Mouse (Mus musculus) lung, postnatal 0 days (tissue): ENCODE results near the gene Epp13. TPM values are rescaled to one million over a fixed set of nuclear protein-coding genes. Genes with fewer than 3 reads are reported as not detected.
"Not testable (repeated sequence)": the region's sequence is repeated elsewhere in the genome, so short reads cannot be mapped to it uniquely, and the experiment has no call there.

Experiments used
- ATAC-seq: fragments of 200-750 bp; cut with Nextera tagmentation; 2 replicates; pipeline ENCODE4 v1.8.0; 2017; ENCODE audit warnings: moderate library complexity
- DNase-seq: peaks from one replicate; pipeline ENCODE4 v3.0.0-alpha.2; 2016; ENCODE audit warnings: low spot score
- H3K27ac ChIP-seq: fragments of 300-500 bp; sonication (generic); 2 replicates; pipeline ENCODE4 v1.5.1; 2014; ENCODE audit warnings: antibody characterized with exemption, mild to moderate bottlenecking, low read length, mixed read lengths
- H3K27me3 ChIP-seq: fragments of 300-500 bp; sonication (generic); replicated peaks from 2 replicates; pipeline ENCODE4 v1.6.1; 2014; ENCODE audit warnings: low read length, mixed read lengths; ENCODE audit not compliant: insufficient read depth
- H3K36me3 ChIP-seq: fragments of 300-500 bp; sonication (generic); 2 replicates; pipeline ENCODE4 v1.6.1; 2014; ENCODE audit warnings: low read length, mixed read lengths; ENCODE audit not compliant: insufficient read depth
- H3K4me1 ChIP-seq: fragments of 300-500 bp; sonication (generic); 2 replicates; pipeline ENCODE4 v1.6.1; 2014; ENCODE audit warnings: antibody characterized with exemption, low read depth, low read length, mixed read lengths; ENCODE audit not compliant: insufficient read depth
- H3K4me2 ChIP-seq: fragments of 300-500 bp; sonication (generic); replicated peaks from 2 replicates; pipeline ENCODE4 v1.6.1; 2014; ENCODE audit warnings: low read depth, mild to moderate bottlenecking, low read length, moderate library complexity, mixed read lengths
- H3K4me3 ChIP-seq: fragments of 300-500 bp; sonication (generic); 2 replicates; pipeline ENCODE4 v1.5.1; 2014; ENCODE audit warnings: low read depth, low read length
- H3K9ac ChIP-seq: fragments of 300-500 bp; sonication (generic); replicated peaks from 2 replicates; pipeline ENCODE4 v1.6.1; 2014; ENCODE audit warnings: low read depth, mild to moderate bottlenecking
- H3K9me3 ChIP-seq: fragments of 300-500 bp; sonication (generic); 2 replicates; pipeline ENCODE4 v1.6.1; 2016; ENCODE audit warnings: low read length, mixed read lengths
- CTCF ChIP-seq: IDR thresholded peaks from 2 replicates; pipeline ENCODE4 v1.5.1; 2016; ENCODE audit warnings: antibody characterized with exemption, mild to moderate bottlenecking
- EP300 ChIP-seq: IDR thresholded peaks from 2 replicates; pipeline ENCODE4 v1.6.1; 2016; ENCODE audit warnings: antibody characterized with exemption, mild to moderate bottlenecking, control low read depth
- WGBS: fragments of 180-500 bp; shearing (Covaris S2); extraction: QIAGEN DNeasy Blood & Tissue Kit; methylation state at CpG from one replicate; pipeline ENCODE4 v1.1.7; 2014; 5-methylcytosine and 5-hydroxymethylcytosine counted together
- polyA plus RNA-seq: library from polyadenylated mRNA; unstranded; fragments of >200 nt; fragmentation: Nextera tagmentation; extraction: Ambion mirVana; gene quantifications from 2 replicates; pipeline ENCODE4 v1.2.1, GENCODE M21; 2015

The Epp13 gene
- polyA plus RNA-seq, result not detected in 2 replicates

DNA sequence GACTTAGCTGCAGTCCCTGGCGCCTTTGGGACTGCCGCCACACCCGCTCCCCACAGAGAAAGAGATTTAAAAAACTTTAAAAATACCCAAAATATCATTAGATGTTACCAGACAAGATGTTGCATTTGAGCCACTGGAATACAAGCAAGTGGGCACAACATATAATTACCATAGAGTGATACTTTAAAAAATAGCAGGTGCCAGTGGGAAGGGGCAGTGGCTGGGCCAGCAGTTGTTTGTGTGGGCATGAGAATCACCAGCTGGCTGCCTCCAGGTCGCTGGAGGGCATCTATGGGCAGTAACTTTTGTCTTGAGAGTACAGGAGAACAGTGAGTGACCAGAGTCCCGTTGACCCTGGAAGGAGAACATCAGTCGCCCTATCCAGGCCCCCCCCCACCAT lies at the start of gene Epp13:
Gene Epp13 (plus strand): TSS at position 301 of the 400 bp plus-strand sequence.
- Histone ChIP-seq H3K9me3 (no peaks in the 10 kb centered on the region), H3K27ac (no peak within 1 kb of the TSS), H3K4me2 (no peak within 1 kb of the TSS), H3K27me3 (no peaks in the 10 kb centered on the region), H3K36me3 (no peaks in the 10 kb centered on the region), H3K4me3 (no peak within 1 kb of the TSS), H3K4me1 (no peaks in the 10 kb centered on the region), H3K9ac (no peak within 1 kb of the TSS)
- 75% methylated on average over 6 of the region's 6 CpGs for WGBS
- ATAC-seq (no peak), DNase-seq (no peak)
- TF ChIP-seq CTCF (no peak), EP300 (no peak)

DNA sequence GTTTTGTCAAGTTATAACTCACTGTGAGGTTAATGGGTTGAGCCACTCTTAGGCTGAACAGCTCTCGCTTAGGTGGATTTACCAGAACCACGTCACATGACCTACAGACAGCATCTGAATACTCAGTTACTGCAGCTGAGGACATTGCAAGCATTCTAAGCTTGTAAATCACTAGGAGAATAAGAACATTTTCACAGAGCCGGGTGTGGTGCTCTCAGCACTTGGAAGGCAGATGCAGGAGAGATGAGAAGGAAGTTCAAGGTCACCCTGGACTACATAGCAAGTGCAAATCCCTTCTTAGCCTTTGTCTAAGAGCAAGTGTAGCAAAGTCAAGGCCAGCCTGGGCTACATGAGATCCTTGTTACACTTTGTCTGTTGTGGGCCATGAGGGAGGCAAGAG lies 48.3 kb upstream of the Epp13 start:
- Histone ChIP-seq H3K9ac (no peak overlapping the region), H3K9me3 (no peaks in the 10 kb centered on the region), H3K27me3 (no peaks in the 10 kb centered on the region), H3K4me1 (no peaks in the 10 kb centered on the region), H3K36me3 (no peaks in the 10 kb centered on the region), H3K4me3 (no peak overlapping the region), H3K27ac (no peak overlapping the region), H3K4me2 (no peak overlapping the region)
- ATAC-seq (no peak), DNase-seq (no peak)
- TF ChIP-seq CTCF (no peak), EP300 (no peak)
- 71% methylated on average over 3 of the region's 3 CpGs for WGBS

DNA sequence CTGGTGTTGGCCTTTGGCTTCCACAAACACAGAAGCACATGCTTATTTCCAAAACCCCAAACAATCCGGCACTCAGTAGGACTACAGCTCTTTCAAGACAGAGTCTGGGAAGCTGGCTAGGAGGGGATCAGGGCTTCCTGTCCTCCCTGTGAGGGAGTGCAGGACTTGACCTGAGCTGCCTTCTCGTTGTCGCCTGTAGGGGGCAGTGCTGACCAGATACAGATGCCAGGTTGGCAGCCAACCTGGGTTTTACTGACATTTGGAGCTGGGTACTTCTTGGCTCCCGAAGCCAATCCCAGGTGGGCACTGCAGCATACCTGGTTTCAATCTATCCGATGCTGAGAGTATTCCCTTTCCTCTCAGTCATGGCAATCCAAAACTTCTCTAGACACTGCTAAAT lies 39.4 kb upstream of the Epp13 start:
- Histone ChIP-seq H3K36me3 (no peaks in the 10 kb centered on the region), H3K4me3 (no peak overlapping the region), H3K9ac (no peak overlapping the region), H3K27me3 (no peaks in the 10 kb centered on the region), H3K4me2 (no peak overlapping the region), H3K4me1 (no peaks in the 10 kb centered on the region), H3K27ac (no peak overlapping the region), H3K9me3 (no peaks in the 10 kb centered on the region)
- 43% methylated on average over 5 of the region's 5 CpGs for WGBS
- DNase-seq (no peak), ATAC-seq (no peak)
- TF ChIP-seq EP300 (no peak), CTCF (peak; percentile 31; the same call in 1 of the 2 replicates)

DNA sequence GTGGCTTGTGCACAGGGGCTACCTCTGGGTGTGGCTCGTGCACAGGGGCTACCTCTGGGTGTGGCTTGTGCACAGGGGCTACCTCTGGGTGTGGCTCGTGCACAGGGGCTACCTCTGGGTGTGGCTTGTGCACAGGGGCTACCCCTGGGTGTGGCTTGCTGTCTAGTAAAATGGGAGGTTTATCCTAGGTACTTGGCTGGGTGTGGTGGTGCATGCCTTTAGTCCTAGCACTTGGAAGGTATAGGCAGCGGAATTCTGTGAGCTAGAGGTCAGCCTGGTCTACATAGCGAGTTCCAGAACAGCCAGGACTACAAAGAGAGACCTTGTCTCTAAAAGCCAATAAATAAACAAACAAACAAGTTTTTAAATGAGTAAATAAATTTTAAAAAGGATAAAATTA lies 37.8 kb upstream of the Epp13 start:
- H3K9ac ChIP-seq, ATAC-seq: not testable (repeated sequence)

DNA sequence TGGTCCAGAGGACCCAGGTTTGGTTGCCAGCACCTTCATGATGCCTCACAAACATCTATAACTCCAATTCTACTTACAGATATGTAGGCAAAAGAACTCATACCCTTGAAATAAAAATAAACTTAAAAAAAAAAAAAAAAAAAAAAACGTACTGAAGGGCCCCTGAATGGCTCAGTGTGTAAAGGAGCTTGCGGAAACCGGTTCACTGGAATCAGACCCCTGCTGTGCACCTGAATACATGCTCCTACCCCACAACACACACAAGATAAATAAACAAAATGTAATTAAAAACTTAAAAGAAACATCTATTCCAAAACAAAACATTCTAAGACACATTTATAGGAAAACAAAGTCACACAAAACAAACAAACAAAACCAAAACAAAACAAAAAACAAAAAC lies 32.4 kb upstream of the Epp13 start:
- ATAC-seq, result no peak
- H3K27me3 ChIP-seq, result no peaks in the 10 kb centered on the region
- H3K4me2 ChIP-seq, result no peak overlapping the region
- H3K36me3 ChIP-seq, result no peaks in the 10 kb centered on the region
- H3K9ac ChIP-seq, result no peak overlapping the region
- H3K27ac ChIP-seq, result no peak overlapping the region
- H3K4me1 ChIP-seq, result no peaks in the 10 kb centered on the region
- H3K9me3 ChIP-seq, result no peaks in the 10 kb centered on the region
- no peak overlapping the region for H3K4me3 ChIP-seq
- no peak for DNase-seq
- TF ChIP-seq CTCF, result no peak
- no peak for TF ChIP-seq EP300
- WGBS, result 51% methylated on average over 3 of the region's 3 CpGs

More for the DNA sequence above, 37.8 kb upstream of the Epp13 start:
- WGBS, result 65% methylated on average over 2 of the region's 4 CpGs
- not testable (repeated sequence) for DNase-seq, H3K36me3 ChIP-seq, H3K27me3 ChIP-seq, H3K4me1 ChIP-seq, H3K4me2 ChIP-seq, H3K27ac ChIP-seq, H3K4me3 ChIP-seq, H3K9me3 ChIP-seq

DNA sequence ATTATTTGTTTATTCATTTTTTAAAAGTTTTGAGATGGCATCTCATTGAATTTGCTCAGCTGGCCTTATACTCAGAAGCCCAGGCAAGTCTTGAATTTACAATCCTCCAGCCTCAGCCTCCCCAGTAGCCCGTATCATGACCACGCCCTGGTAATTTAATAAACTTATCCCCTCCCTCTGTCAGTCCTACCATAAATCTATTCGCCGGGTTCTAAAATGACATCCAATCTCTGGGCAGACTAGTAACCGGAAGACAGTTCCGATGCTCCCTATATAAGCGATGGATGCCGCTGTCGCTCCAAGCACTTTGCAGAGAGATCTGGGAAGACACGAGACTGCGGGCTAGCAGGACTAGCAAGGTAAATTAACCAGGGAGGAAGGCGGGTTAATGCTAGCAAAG lies 30.5 kb upstream of the Epp13 start, which contains the start of gene Zscan5b:
Gene Zscan5b (plus strand): TSS at position 301 of the 400 bp plus-strand sequence.
- Histone ChIP-seq H3K36me3 (no peaks in the 10 kb centered on the region), H3K9me3 (no peaks in the 10 kb centered on the region), H3K9ac (no peak within 1 kb of the TSS), H3K4me3 (no peak within 1 kb of the TSS), H3K4me2 (no peak within 1 kb of the TSS), H3K4me1 (no peaks in the 10 kb centered on the region), H3K27me3 (no peaks in the 10 kb centered on the region), H3K27ac (no peak within 1 kb of the TSS)
- ATAC-seq, result no peak
- no peak for TF ChIP-seq EP300
- TF ChIP-seq CTCF, result no peak
- DNase-seq, result no peak
- WGBS, result 92% methylated on average over 12 of the region's 12 CpGs

DNA sequence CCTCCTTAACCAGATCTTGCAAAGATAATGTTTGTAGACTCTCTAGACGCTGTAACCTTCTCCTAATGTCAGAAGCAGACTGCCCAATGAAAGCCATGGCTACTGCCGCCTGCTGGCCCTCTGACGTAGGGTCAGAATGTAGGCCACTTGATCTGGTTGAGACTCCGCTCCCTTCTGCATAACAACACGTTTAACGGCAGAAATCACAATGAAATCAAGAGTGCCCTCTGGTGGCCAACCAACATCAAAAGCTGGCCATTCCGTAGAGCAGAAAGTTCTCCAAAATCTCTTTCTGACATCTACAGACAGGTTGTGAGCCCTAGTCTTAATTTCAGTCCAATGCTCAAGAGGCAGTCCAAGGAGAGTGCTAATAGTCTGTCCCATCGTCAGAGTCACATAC lies 24.0 kb upstream of the Epp13 start:
- H3K4me2 ChIP-seq, H3K27ac ChIP-seq, H3K9me3 ChIP-seq, H3K36me3 ChIP-seq, H3K27me3 ChIP-seq, ATAC-seq, DNase-seq, H3K4me3 ChIP-seq, H3K4me1 ChIP-seq, H3K9ac ChIP-seq: not testable (repeated sequence)
- 54% methylated on average over 8 of the region's 8 CpGs for WGBS
